Mouse (Mus musculus): ENCODE results near the gene Tpgs1.

Tpgs1 gene

GRCm38 (mm10) chr10:79668771-79669575 is at the start of gene Tpgs1:
Gene Tpgs1 (plus strand): TSS chr10:79669369.
- peak; percentile 80 for ATAC-seq (ENCODE audit: low TSS enrichment)

GRCm38 (mm10) chr10:79623950-79624349 is 45.2 kb upstream of the Tpgs1 start:
- 0 out of 2 replicates have a peak, but pooled peaks have one; percentile 9 for ATAC-seq (ENCODE audit: low TSS enrichment)

- no peak for ATAC-seq (ENCODE audit: low TSS enrichment)
Measured at GRCm38 (mm10) chr10:79625398-79625797, 43.8 kb upstream of the Tpgs1 start.

GRCm38 (mm10) chr10:79626156-79626555 is 43.0 kb upstream of the Tpgs1 start:
- ATAC-seq (ENCODE audit: low TSS enrichment), result no peak

- no peak for ATAC-seq (ENCODE audit: low TSS enrichment)
Measured at GRCm38 (mm10) chr10:79628377-79628776, 40.8 kb upstream of the Tpgs1 start.

GRCm38 (mm10) chr10:79631432-79631831 is 37.7 kb upstream of the Tpgs1 start:
- ATAC-seq (ENCODE audit: low TSS enrichment), result 0 out of 2 replicates have a peak, but pooled peaks have one; percentile 18

GRCm38 (mm10) chr10:79633006-79633777 is 36.0 kb upstream of the Tpgs1 start:
- no peak for ATAC-seq (ENCODE audit: low TSS enrichment)

GRCm38 (mm10) chr10:79636287-79636686 is 32.9 kb upstream of the Tpgs1 start:
- no peak for ATAC-seq (ENCODE audit: low TSS enrichment)

GRCm38 (mm10) chr10:79637128-79638110 is 31.8 kb upstream of the Tpgs1 start, which contains the start of gene Shc2:
Gene Shc2 (minus strand): TSS chr10:79637918.
- ATAC-seq (ENCODE audit: low TSS enrichment), result peak; percentile 53

GRCm38 (mm10) chr10:79638486-79639204 is 30.5 kb upstream of the Tpgs1 start:
- peak; percentile 36 for ATAC-seq (ENCODE audit: low TSS enrichment)

GRCm38 (mm10) chr10:79645711-79646110 is 23.5 kb upstream of the Tpgs1 start, which contains the start of gene Odf3l2:
Gene Odf3l2 (minus strand): TSS chr10:79645738.
- ATAC-seq (ENCODE audit: low TSS enrichment), result no peak

- ATAC-seq (ENCODE audit: low TSS enrichment), result peak; percentile 78; the same call in 1 of the 2 replicates
Measured at GRCm38 (mm10) chr10:79649070-79649751, 20.0 kb upstream of the Tpgs1 start.

- no peak for ATAC-seq (ENCODE audit: low TSS enrichment)
Measured at GRCm38 (mm10) chr10:79652789-79653188, 16.4 kb upstream of the Tpgs1 start.

- peak; percentile 44 for ATAC-seq (ENCODE audit: low TSS enrichment)
Measured at GRCm38 (mm10) chr10:79654946-79655395, 14.2 kb upstream of the Tpgs1 start.

GRCm38 (mm10) chr10:79658829-79659228 is 10.3 kb upstream of the Tpgs1 start:
- no peak for ATAC-seq (ENCODE audit: low TSS enrichment)

GRCm38 (mm10) chr10:79660298-79660697 is 8.9 kb upstream of the Tpgs1 start:
- no peak for ATAC-seq (ENCODE audit: low TSS enrichment)

- no peak for ATAC-seq (ENCODE audit: low TSS enrichment)
Measured at GRCm38 (mm10) chr10:79661861-79662260, 7.3 kb upstream of the Tpgs1 start.

- ATAC-seq (ENCODE audit: low TSS enrichment), result no peak
Measured at GRCm38 (mm10) chr10:79664131-79664665, 5.0 kb upstream of the Tpgs1 start, which contains the start of gene Madcam1. Gene Madcam1 (plus strand): TSS chr10:79664559.

- no peak for ATAC-seq (ENCODE audit: low TSS enrichment)
Measured at GRCm38 (mm10) chr10:79665051-79665450, 4.1 kb upstream of the Tpgs1 start.

- no peak for ATAC-seq (ENCODE audit: low TSS enrichment)
Measured at GRCm38 (mm10) chr10:79666493-79666892, 2.7 kb upstream of the Tpgs1 start.

Measured in frontal cortex, adult (tissue).